Mouse (Mus musculus): ENCODE measurements around the gene Tcf7l2.

Gene Tcf7l2

DNA sequence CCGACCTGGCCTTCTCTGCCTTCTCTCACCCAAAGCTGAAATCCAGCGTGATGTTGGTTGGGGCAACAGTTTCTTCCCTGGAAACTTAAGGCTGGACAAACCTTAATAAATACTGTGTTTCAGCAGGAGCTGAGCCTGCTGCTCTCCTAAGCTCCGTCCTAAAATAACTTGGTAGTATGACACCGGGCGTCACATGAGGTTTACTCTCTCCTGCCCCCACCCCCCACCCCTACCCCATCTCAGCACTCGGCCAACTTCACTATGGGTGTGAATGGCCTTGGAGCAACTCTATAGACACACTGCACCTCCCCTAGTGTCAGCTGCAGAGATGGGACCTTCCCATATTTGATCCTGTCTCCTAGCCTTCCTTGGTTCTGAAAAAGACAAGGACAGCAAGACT lies 15.8 kb downstream of the Tcf7l2 start:
- no peak for DNase-seq (ENCODE audit: low spot score in 2 of 2)

DNA sequence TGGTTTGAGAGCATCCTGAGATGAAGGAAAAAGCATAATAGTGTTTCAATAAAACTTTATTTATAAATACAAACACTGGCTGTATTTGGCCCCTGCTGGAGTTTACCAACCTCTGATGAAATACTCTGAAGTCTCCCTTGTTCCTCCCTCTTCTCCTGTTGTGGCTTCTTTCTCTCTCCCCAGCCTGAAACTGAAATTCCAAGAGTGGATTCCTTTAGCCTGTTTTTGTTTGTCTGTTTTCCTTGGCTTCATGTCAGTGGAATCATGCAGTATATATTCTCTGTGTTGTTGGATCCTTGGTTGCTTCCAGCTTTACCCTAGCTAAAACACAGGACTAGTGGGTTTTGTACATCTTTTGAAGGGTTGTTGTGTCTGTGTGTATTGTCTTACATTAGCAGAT lies 16.5 kb downstream of the Tcf7l2 start:
- DNase-seq (ENCODE audit: low spot score in 2 of 2): no peak

DNA sequence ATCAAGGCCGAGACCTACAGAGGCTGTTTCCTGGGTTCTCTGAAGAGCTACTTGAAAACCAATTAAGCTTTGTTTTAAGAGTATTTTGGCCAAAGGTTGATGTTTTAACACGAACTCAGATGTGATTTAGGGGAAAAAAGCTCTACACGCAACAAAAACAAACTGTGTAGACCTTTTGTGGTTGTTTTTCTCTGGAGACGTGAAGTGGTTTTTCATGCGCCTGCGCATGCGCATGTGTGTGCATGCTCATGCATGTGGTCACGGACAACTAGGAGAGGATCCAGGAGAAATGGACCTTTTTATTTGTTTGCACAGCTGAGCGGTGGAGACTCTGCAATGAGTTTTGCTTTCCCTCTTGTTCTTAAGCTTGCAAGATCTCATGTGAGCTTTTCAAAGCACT lies 17.4 kb downstream of the Tcf7l2 start:
- DNase-seq (ENCODE audit: low spot score in 2 of 2): no peak

DNA sequence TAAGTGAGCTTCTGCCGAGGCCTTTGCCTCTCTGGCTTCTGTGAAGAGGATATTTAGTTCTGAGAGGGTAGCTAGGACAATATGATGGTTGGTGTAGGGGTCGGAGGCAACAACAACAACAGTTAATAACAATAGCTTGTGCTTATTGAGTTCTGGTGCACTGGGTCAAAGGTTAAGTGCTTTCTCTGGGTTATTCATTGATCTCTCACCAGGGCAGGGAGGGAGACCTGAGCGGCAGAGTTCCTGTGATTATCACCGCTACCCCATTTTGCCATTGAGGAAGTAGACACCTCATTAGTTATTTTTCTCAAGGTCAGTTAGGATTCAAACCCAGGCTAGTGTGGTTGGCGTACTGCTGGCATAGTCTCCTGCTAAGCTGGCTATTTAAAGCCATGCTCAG lies 19.5 kb downstream of the Tcf7l2 start:
- no peak for DNase-seq (ENCODE audit: low spot score in 2 of 2)

DNA sequence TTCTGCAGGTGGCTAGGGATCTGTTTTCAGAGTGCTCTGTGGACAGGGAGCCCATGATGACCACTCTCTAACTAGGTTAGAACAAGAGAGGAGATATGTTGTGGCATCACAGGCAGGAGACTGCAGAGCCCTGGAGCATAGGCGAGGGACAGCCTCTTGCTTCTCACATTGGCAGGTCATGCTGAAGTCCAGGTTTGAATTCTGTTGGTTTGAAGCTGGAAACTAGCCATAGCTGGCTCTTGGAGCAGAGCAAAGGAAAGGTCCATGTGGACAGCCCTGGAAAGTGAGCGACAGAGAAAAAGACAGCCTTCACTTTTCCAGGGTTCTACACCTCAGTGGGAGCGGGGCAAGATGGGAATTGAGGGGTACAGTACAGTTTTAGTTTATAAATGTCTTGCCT lies 20.6 kb downstream of the Tcf7l2 start:
- no peak for DNase-seq (ENCODE audit: low spot score in 2 of 2)

DNA sequence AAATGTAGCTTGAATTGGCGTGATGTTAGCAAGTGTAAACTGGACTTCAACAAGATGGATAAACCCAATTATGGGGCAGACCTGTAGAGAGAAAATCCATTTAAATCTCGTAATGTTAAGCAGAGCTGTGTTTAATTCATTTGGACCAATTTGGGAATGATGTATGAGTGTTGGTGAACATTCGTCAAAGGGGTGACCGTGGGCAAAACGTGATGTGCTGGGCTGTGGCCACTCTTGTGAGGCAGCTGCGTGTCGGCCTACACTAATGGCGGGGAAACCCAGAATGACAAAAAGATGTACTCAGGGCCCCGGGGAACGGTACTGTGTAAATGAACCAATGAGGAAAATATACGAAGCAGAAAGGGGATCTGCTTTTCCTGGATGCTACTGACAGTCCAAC lies 24.2 kb downstream of the Tcf7l2 start:
- DNase-seq (ENCODE audit: low spot score in 2 of 2): no peak

DNA sequence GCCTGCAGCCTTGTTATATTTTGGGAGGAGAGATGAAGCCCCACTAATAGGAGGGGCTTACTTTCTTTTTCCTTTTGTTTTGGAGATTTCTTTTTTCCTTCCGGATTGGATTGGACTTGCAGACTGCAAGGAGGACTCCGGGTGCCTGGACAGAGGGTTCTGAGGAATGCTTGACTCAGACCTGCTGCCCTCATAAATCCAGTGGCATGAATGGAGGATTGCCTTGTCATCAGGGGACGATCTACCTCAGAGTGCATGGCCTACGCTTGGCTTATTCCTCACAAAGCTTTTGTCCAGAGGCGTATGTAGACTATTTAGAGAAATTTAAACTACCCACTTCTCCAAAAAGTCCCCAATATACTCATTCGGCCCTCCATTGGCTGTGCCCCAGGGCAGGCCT lies 25.5 kb downstream of the Tcf7l2 start:
- DNase-seq (ENCODE audit: low spot score in 2 of 2): no peak

DNA sequence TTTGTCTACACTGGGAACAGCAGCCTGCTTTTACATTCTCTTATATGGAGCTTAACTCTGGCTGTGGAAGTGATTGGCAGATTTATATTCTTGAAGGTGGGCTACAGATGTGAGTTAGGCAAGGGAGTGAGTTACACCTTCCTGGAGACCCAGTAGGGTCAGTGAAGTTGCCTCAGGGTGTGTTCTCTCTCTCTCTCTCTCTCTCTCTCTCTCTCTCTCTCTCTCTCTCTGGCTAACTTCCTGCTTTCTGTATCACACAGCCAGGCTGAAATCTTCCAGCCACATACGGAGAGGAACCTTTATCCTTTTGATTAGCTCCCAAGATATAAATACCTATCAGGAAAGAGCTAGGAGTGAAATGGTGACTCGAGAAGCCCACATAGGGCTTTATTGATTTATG lies 26.0 kb downstream of the Tcf7l2 start:
- no peak for DNase-seq (ENCODE audit: low spot score in 2 of 2)

DNA sequence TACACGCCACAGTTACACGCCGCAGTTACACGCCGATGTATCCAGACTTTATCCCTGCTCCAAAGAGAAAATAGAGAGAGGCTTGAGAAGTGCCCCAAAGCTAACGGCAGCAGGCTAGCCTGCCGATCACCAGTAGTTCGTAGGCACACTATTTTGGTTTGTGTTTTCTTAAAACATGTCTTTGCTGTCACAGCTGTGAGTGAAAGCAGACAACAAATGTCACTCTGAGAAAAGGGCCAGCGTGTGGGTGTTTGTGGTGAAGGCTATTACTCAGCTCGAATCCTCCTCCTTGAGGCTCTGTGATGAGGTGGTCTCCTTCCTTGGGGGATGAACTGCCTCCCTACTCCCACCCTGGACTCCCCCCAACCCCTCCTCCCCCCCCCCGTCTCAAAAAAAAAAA lies 26.6 kb downstream of the Tcf7l2 start:
- no peak for DNase-seq (ENCODE audit: low spot score in 2 of 2)

DNA sequence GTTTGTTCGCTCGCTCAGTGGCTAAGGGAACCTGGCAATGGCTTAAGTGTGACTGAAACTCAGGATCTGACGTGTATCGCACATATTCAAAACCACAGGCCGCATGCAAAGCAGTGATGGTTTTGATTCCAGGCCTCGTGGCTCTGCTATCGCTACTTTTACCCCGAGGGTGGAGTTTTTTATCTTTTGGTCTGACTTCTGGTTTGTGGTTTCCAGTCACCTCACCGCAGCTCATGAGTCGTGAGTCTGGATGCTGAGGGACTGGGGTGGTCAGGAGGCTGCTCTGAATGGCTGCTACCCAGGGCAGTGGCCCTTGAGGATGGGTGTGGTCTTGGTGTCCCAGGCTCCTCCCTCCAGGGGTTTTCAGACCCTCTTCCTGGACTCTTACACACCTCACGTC lies 27.3 kb downstream of the Tcf7l2 start:
- no peak for DNase-seq (ENCODE audit: low spot score in 2 of 2)

DNA sequence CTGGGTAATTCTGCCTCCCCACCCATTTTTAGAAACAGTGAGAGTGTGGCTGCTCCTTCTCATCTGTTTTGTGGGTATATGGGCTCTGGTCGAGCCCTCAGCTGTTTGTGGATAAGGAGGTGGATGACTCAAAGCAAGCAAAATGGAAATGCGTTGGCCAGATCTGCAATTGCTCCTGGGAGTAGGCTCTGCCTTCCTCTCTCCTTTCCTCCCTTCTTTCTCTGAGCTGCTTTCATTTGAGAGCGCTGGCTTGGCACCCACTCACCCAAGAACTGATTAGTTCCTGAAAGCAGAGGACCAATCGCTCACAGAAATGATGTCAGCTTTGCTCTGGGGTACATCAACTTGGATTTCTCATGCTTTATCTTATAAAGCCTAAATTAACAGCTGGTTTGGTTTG lies 32.7 kb downstream of the Tcf7l2 start:
- DNase-seq (ENCODE audit: low spot score in 2 of 2): no peak

DNA sequence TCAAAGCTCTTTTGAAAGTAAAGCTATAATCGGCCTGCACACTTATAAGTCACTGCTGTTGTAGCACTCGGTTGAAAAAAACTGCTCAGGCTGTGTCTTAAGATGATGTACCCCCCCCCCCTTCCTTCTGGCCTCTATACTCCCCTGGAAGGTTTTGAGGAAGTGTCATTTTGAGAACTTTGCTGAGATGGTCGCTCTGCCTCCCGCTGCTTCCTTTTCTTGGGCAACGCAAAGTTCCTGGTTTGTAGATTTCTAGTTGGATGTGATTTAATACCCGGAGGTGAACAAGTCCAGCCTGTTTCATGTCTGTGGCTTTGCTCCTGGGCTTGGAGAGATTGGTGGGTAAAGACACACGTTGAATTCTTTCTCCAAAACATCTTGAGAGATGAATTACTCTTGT lies 33.2 kb downstream of the Tcf7l2 start:
- no peak for DNase-seq (ENCODE audit: low spot score in 2 of 2)

DNA sequence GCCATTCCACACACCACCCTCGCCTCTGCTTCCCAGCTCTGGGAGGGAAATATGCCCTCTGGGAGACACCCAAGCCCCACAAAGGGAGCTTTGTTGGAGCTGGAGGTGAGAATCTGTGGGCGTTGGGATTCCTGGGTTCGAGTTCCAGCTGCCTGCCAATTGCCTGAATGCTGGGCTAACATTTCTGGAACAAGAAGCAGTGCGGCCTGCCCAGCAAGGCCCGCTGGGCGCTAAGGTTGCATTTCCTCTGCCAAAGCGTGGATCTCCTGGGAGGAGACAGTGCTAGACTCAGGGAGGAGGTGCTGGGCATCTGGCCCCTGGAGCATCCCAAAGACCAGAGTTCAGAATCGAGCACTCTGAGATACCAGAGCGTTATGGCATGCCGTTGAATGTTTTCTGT lies 38.3 kb downstream of the Tcf7l2 start:
- DNase-seq (ENCODE audit: low spot score in 2 of 2): no peak

DNA sequence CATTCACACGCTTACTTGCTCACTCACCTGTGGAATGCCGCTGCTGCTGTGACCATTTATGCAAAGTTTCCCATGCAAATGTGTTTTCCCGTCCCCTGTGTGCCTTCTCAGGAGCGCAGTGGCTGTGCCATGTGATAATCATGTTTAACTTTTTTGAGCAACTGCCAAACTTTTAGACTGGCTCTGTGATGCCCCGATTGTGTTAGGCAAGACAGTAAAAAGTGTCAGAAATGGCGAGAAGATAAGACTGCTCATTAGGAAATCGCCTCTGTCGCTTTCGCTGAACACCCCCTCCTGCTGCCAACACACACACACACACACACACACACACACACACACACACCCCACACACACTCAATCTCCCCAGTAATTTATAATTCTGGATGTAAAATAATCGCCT lies 39.5 kb downstream of the Tcf7l2 start:
- no peak for DNase-seq (ENCODE audit: low spot score in 2 of 2)

DNA sequence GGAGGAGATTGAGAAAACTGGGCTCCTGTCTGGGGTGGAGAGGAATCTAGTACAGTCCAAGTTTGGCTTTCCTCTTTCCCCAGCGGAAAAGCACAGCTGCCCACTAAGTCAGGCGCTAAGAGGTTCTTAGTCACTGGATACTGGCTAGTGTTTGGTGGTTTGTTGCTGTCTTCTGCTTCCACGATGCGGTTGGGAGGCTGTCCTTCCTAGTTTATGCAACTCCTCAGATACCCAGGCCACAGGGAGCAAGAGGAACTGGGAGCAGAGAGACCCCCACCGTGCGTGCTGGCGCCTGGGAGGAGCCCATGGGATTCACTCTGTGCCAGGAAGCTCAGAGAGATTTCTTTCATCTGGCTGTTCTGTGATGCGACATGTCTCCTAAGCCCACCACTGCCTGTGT lies 40.1 kb downstream of the Tcf7l2 start:
- no peak for DNase-seq (ENCODE audit: low spot score in 2 of 2)

DNA sequence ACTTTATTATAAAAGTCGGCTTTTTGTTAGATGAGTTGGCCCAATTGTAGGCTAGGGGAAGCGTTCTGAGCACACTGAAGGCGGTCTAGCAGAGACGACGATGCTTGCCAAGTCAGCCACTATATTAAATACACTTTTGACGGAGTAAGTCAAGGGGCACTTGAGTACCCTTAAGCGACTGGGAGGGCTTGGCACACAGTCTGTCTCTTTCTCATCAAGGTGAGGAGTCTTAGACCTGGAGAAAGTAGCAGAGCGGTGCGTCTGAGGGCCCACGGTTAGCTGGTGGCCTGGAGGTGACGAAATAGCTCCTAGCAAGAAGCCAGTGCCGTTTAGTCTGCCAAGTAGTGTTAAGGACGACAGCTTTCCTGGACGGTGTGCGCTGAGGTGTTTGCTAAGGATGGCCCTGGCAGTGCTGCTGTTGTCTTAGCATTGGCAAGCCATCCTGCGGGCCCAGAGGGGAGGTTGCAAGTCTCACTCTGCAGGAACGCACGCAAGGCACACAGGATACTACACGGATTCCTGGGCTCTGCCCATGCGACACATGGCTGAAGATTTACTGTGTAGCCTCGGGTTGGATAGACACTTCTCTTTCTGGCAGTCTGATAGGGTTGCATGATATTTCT lies 43.3 kb downstream of the Tcf7l2 start:
- DNase-seq (ENCODE audit: low spot score in 2 of 2): no peak

DNA sequence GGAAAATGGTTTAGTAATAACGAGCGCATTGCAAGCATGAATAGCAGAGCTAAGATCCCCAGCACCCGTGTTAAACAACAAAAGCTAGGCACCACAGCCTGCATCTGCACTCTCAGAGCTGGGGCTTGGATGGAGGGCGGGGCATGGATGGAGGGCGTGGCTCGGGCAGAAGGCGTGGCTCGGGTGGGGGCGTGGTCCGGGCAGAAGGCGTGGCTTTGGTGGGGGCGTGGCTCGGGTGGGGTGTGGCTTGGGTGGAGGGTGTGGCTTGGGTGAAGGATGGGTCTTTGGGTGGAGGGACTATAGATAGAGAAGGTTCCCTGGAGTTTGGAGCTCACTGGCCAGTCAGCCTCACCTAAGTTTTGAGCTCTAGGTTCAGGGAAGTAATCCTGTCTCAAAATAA lies 45.8 kb downstream of the Tcf7l2 start:
- DNase-seq (ENCODE audit: low spot score in 2 of 2): no peak

DNA sequence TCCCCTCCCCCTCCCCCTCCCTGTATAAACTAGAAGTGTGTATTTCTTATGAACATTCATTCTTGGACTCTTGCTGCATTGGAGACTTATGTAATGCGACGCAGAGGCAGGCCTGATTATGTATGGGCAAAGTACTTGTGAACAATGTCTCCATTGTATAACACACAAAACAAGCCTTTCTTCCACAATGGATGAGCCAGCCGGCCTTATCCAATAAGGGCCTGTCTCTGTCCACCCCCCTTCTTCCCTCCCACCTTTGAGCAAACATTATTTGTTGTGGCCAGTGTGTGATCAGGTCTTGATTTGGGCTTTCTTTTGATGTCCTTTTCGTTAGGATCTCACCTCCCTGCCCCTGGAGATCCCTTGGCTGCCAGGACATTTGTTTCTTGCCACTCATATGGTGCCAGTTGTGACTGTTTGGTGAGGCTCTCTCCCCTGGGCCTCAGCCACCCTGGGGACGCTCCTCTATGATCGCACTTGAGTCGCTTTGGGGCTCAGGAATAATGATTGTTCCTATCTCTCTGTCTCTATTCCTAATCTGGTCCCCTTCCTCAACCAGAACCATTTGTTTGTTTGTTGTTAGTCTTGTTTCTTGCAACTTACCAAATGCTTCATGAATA lies 46.8 kb downstream of the Tcf7l2 start:
- no peak for DNase-seq (ENCODE audit: low spot score in 2 of 2)

DNA sequence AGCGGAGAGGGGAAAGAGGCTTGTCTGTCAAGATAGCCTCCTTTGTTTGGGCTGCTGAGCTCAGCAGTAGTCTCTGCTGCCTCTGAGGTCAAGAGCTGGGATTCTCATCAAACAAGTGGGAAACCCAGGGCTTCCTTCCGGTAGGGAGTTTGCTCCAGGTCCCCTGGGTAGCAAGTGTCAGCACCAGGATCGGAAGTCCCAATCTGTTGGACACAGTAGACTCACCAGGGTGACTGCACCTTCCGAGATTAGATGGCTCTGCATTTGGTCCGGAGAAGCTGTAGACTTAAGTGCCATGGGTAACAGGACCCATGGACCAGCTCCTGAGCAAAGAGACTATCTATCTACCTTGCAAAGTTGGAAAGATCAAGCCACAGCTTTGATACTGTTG lies 47.3 kb downstream of the Tcf7l2 start:
- no peak for DNase-seq (ENCODE audit: low spot score in 2 of 2)

DNA sequence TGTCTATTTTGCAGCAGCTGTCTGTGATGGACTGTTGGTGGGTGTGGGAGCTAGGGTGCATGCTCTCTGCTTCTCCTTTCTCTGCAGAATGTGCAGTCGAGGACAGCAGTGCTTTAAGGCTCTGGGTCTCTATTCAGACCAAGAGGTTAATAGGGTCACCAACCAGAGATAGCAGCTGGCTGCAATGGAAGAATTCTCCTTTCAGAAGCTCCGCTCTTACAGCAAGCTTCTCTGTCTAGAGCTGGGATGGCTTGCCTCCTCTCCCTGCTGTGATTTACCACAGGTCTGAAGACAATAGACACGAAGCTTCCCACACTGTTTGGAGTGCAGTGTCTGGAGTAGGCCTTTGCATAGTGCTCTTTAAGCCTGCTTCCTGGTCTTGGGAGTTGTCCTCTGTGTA lies 48.2 kb downstream of the Tcf7l2 start:
- DNase-seq (ENCODE audit: low spot score in 2 of 2): no peak

DNA sequence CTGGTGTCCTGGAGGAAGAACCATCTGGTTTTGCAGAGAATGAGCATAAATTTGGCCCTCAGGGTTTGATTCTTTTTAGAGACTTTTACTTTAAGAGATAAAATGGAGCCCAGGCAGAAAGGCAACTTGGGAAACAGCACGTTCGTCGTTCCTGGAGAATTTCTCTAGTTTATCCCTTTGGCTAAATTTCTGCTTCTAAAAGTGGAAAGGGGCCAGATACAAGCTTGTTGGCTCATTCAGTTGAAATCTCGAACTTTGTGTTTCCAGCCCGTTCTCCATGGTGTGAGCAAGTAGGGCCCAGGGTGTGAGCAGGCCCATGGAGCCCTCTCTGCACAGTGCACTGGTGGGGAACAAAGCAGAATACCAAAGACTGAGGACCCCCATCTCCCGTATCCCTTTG lies 49.7 kb downstream of the Tcf7l2 start:
- DNase-seq (ENCODE audit: low spot score in 2 of 2): no peak

DNA sequence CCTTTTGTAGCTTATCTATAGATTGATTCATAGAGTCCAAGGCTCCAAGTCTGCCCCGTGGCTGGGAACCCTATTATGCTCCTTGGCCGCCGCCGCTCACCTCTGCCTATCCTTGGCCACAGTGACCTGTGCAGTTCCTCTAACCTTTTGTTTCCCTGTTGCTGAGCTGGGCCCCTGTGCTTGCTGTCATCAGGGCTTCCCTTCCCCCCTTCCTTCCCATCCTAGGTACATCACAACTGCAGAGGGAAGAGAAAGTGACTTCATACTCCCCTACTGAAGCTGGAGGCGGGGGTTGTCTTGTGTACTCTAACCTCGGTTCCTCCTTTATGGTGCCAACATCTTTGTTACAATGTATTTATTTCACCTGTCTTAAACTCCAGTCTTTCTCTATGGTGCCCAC lies 50.3 kb downstream of the Tcf7l2 start:
- no peak for DNase-seq (ENCODE audit: low spot score in 2 of 2)

DNA sequence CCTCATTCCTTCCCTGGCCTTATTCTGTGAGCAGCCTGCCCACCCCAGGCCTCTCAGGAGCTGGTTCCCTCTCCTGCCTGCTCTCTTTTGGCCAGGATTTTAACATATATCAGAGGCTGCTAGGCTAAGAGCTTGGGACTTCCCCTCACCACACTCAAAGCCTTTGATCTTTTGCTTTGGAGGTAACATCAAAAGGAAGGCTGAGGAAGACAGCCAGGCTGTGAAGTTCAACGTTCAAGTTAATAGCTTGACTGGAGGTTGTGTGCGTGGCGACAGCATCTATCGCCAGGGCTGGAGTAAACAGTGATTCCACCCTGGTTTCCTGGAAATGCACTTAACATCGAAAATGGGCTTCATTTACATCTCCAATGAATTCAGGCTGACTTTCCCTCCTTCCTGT lies 51.0 kb downstream of the Tcf7l2 start:
- DNase-seq (ENCODE audit: low spot score in 2 of 2): no peak

DNA sequence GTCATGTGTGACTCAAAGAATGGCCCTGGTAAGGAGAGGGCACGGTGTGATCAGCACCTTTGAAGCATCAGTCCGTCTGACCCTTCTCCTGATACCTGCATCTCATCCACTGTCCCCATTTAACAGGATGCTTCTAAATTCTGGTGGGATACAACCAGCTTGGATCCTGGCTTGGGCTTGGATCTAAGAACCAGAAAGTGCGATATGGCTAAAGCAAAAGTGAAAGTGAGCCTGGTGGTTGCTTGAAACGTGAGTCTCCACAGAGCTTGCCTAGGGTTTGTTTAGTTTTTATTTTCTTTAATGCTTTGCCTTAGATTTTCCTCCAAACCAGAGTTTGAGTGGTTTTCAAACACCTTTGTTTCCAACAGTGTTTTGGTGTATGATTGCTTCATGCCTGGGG lies 51.4 kb downstream of the Tcf7l2 start:
- DNase-seq (ENCODE audit: low spot score in 2 of 2): no peak

Data from frontal cortex, postnatal 14 days (tissue).